Mouse (Mus musculus) kidney, embryonic 14.5 days (tissue): ENCODE data around the gene Csgalnact2. TPM values are rescaled to one million over a fixed set of nuclear protein-coding genes. Genes with fewer than 3 reads are reported as not detected.

Source experiments
- ATAC-seq: fragments of 200-750 bp; cut with Nextera tagmentation; 2 replicates; pipeline ENCODE4 v1.8.0; 2017; ENCODE audit warnings: moderate number of reproducible peaks, mild to moderate bottlenecking, moderate TSS enrichment, moderate library complexity; ENCODE audit not compliant: low FRiP score, low TSS enrichment
- H3K27ac ChIP-seq: fragments of 300-500 bp; sonication (generic); 2 replicates; pipeline ENCODE4 v1.5.1; 2014; ENCODE audit warnings: low read depth, mild to moderate bottlenecking, low read length, moderate library complexity, mixed read lengths
- H3K27me3 ChIP-seq: fragments of 300-500 bp; sonication (generic); 2 replicates; pipeline ENCODE4 v1.6.1; 2014; ENCODE audit warnings: mild to moderate bottlenecking, low read length; ENCODE audit not compliant: control insufficient read depth, insufficient read depth
- H3K36me3 ChIP-seq: fragments of 300-500 bp; sonication (generic); 2 replicates; pipeline ENCODE4 v1.6.1; 2014; ENCODE audit warnings: low read length, mixed read lengths; ENCODE audit not compliant: control insufficient read depth, insufficient read depth
- H3K4me1 ChIP-seq: fragments of 300-500 bp; sonication (generic); 2 replicates; pipeline ENCODE4 v1.6.1; 2014; ENCODE audit warnings: low read length, mixed read lengths; ENCODE audit not compliant: control insufficient read depth, insufficient read depth
- H3K4me2 ChIP-seq: fragments of 300-500 bp; sonication (generic); replicated peaks from 2 replicates; pipeline ENCODE4 v1.6.1; 2014; ENCODE audit warnings: low read depth, mild to moderate bottlenecking, low read length
- H3K4me3 ChIP-seq: fragments of 300-500 bp; sonication (generic); 2 replicates; pipeline ENCODE4 v1.5.1; 2014; ENCODE audit warnings: mild to moderate bottlenecking, low read length
- H3K9ac ChIP-seq: fragments of 300-500 bp; sonication (generic); 2 replicates; pipeline ENCODE4 v1.6.1; 2014; ENCODE audit warnings: low read depth, mild to moderate bottlenecking, low read length, moderate library complexity
- H3K9me3 ChIP-seq: fragments of 300-500 bp; sonication (generic); 2 replicates; pipeline ENCODE4 v1.6.1; 2016; ENCODE audit warnings: low read length; ENCODE audit not compliant: control insufficient read depth
- WGBS: fragments of 180-500 bp; shearing (Covaris S2); extraction: QIAGEN DNeasy Blood & Tissue Kit; methylation state at CpG from one replicate; pipeline ENCODE4 v1.1.7; 2014; 5-methylcytosine and 5-hydroxymethylcytosine counted together
- polyA plus RNA-seq: library from polyadenylated mRNA; unstranded; fragments of >200 nt; fragmentation: Nextera tagmentation; extraction: Ambion mirVana; gene quantifications from 2 replicates; pipeline ENCODE4 v1.2.1, GENCODE M21; 2014

The Csgalnact2 gene
- polyA plus RNA-seq, 1 experiment from 2014 or later = 18.4 TPM

DNA sequence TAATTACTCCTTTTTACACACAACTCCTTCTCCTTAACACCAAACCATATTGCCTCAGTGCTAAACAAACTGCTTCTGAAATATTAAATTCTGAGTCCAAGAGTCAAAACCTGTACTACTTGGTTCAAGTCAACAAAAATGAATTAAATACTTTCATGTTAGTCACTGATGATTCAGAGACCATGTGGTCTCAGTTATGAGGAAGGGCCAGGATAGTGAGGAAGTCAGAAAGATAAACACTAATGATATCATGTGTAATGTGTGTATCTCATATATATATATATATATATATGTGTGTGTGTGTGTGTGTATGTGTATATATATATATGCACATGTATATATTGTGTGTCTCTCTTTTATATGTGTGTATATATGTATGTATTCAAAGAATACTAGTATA lies 12.4 kb downstream of the Csgalnact2 start:
- Histone ChIP-seq H3K4me1 (no peaks in the 10 kb centered on the region), H3K9me3 (no peaks in the 10 kb centered on the region), H3K27me3 (no peaks in the 10 kb centered on the region), H3K4me2 (no peak overlapping the region), H3K36me3 (peaks cover 12% of the 10 kb centered on the region; the same call in 1 of the 2 replicates), H3K4me3 (no peak overlapping the region), H3K9ac (no peak overlapping the region), H3K27ac (no peak overlapping the region)
- ATAC-seq = no peak

DNA sequence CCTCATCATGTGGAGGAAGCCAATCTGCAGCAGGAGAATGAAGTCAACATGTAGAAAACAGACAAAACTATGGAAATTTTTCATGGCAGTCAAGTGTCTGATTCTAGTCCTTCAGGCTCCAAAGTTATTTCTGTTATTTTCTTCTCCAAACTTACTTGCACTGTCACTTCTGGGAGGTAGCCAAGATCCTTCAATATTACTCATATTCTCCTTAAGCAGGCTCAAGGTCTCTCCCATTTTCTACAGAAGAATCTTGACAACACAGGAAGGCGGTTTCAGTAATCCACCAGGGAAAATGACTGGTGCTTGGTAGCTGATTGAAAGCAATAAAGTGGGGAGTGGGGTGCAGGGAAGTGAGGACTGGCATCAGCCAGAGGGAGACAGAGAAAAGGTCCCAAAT lies 16.2 kb downstream of the Csgalnact2 start:
- H3K4me2 ChIP-seq = no peak overlapping the region
- H3K4me1 ChIP-seq = no peaks in the 10 kb centered on the region
- H3K9ac ChIP-seq = no peak overlapping the region
- H3K4me3 ChIP-seq = no peak overlapping the region
- no peaks in the 10 kb centered on the region for H3K27me3 ChIP-seq
- peaks cover 12% of the 10 kb centered on the region; the same call in 1 of the 2 replicates for H3K36me3 ChIP-seq
- 88% methylated on average over 1 of the region's 1 CpGs for WGBS
- ATAC-seq = no peak
- no peak overlapping the region for H3K27ac ChIP-seq
- H3K9me3 ChIP-seq = no peaks in the 10 kb centered on the region

DNA sequence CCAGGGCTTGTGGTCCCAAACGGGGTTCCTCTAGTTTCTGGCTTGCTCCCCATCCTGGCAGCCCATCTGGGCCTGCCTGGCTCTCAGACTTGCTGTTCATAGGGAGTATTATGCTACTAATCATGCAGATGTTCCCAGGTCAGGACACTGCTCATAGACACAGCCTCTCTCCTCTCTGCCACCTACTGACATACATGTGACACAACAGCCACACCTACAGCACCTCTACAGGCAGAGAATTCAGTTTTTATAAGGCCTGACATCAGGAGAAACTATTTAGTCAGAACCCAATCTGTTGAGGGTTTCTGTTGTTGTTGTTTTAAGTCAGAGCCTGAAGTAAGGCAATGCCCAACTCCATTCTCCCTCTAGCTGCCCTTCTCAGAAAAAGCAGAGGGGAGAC lies 27.1 kb downstream of the Csgalnact2 start:
- H3K27me3 ChIP-seq = no peaks in the 10 kb centered on the region
- H3K4me3 ChIP-seq = no peak overlapping the region
- no peak overlapping the region for H3K9ac ChIP-seq
- H3K4me1 ChIP-seq = no peaks in the 10 kb centered on the region
- no peak for ATAC-seq
- no peaks in the 10 kb centered on the region for H3K9me3 ChIP-seq
- H3K36me3 ChIP-seq = peaks cover 3% of the 10 kb centered on the region; the same call in 1 of the 2 replicates
- H3K4me2 ChIP-seq = no peak overlapping the region
- H3K27ac ChIP-seq = no peak overlapping the region
- WGBS = 77% methylated on average over 1 of the region's 1 CpGs

DNA sequence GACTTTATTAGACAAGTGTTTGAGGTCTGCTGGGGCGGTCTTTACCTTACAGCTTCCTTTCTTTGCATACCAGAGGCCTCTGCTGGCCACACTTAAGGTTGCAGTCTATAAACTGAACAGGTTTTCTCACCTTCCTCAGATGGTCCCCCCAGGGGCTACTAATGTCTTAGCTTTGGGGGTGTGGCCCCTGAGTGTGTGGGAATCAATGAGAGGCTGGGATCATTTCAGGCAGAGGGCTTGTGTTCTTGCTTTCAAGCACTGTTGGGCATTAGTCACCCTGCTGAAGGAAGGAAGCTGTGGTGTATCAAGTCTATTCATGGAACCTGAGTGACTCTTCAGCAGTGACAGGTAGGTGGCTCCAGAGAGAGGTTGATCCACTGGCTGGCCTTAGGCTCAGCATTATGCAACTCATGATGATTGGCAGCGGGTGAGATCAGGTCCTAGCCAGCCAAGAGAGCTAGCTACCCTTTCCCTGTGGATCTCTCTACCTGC lies 39.6 kb downstream of the Csgalnact2 start:
- Histone ChIP-seq H3K9ac (no peak overlapping the region), H3K4me2 (no peak overlapping the region), H3K4me1 (no peaks in the 10 kb centered on the region), H3K27ac (no peak overlapping the region), H3K9me3 (no peaks in the 10 kb centered on the region), H3K27me3 (no peaks in the 10 kb centered on the region), H3K36me3 (no peaks in the 10 kb centered on the region), H3K4me3 (no peak overlapping the region)
- ATAC-seq = 0 out of 2 replicates have a peak, but pooled peaks have one; percentile 43
- 53% methylated on average over 2 of the region's 2 CpGs for WGBS

DNA sequence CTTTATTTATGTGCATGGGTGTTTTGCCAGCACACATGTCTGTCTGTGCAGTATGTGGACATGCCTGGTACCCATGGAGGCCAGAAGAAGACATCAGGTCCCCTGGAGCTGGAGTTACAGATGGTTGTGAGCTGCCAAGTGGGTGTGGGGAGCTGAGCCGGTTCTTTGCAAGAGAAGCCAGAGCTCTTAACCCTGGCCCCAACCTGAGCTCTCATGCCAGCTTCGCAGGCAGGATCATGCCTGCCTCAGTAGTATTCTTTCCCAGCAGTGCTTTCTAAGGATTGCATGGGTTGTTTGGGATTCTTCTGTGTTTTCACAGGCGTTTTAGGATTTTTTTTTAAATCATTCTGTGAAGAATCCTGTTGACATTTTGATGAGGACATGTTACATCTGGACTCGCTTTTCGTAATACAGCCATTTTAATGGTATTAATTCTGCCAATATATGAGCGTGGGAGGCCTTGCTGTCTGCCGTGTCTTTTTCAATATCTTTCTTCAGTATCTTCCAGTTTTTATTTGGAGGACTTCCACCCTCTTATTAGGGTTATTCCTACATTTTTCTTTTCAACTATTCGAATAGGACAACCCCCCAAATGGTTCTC lies 41.1 kb downstream of the Csgalnact2 start:
- no peak overlapping the region for H3K4me3 ChIP-seq
- H3K9ac ChIP-seq = no peak overlapping the region
- H3K4me1 ChIP-seq = no peaks in the 10 kb centered on the region
- 52% methylated on average over 8 of the region's 8 CpGs for WGBS
- H3K4me2 ChIP-seq = no peak overlapping the region
- H3K27me3 ChIP-seq = no peaks in the 10 kb centered on the region
- no peaks in the 10 kb centered on the region for H3K9me3 ChIP-seq
- peak; percentile 34 for ATAC-seq
- peak overlapping the region; percentile 48; the same call in 1 of the 2 replicates for H3K27ac ChIP-seq
- H3K36me3 ChIP-seq = no peaks in the 10 kb centered on the region

DNA sequence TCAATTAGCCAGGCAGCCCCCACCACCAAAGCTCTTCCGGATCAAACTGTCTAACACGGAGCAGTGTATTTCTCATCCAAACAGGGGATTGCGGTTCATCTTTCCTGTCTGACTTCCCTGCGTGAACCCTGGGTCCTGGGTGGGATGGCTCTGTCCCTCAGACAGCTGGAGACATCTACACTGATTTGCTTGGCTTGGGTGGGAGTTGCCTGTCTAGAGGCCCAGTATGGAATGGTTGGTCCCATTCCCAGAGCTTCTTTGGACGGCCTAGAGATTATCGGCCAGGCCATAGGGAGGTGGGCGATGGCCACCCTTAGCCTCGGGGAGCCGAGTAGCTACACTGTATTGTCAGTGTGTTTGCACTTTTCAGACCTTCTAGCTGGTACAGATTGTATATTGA lies 48.1 kb downstream of the Csgalnact2 start:
- Histone ChIP-seq H3K27me3 (no peaks in the 10 kb centered on the region), H3K9ac (no peak overlapping the region), H3K4me1 (no peaks in the 10 kb centered on the region), H3K27ac (no peak overlapping the region), H3K4me2 (no peak overlapping the region), H3K36me3 (no peaks in the 10 kb centered on the region), H3K4me3 (no peak overlapping the region), H3K9me3 (no peaks in the 10 kb centered on the region)
- 70% methylated on average over 9 of the region's 9 CpGs for WGBS
- ATAC-seq = no peak

DNA sequence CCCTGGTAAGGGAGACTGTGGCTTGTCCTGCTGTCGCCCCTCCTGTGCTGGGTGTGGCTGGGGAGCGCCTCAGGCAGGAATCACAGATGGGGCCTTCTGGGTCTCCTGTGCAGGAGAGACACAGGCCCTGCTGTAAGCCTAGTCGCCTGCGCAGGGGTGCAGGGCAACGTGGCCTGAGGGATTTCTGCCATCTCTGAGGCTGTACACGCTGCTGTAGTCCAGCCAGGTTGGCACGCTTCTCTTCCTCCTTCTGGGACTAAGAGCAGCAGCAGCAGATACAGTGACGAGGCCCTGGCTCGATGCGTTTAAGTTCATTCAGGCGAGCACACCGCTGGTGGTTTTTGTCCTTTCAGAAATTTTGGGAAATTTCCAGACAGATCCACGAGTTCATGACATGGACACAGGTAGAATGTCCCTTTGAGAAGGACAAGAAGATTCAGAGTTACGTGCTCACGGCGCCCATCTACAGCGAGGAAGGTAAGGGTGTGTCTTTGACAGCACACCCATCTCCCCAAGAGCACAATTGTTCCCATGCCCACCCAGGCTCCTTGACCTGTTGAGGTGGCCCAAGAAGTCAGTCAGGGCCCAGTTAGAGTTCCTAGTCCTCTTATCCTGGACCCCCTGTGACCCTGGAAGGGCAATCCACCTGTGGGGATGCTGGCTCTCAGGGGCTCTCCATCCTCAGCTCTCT lies 50.0 kb downstream of the Csgalnact2 start:
- Histone ChIP-seq H3K9me3 (no peaks in the 10 kb centered on the region), H3K4me2 (no peak overlapping the region), H3K4me1 (no peaks in the 10 kb centered on the region), H3K9ac (no peak overlapping the region), H3K27ac (no peak overlapping the region), H3K4me3 (no peak overlapping the region), H3K36me3 (no peaks in the 10 kb centered on the region), H3K27me3 (no peaks in the 10 kb centered on the region)
- ATAC-seq = no peak
- WGBS = 88% methylated on average over 17 of the region's 17 CpGs

DNA sequence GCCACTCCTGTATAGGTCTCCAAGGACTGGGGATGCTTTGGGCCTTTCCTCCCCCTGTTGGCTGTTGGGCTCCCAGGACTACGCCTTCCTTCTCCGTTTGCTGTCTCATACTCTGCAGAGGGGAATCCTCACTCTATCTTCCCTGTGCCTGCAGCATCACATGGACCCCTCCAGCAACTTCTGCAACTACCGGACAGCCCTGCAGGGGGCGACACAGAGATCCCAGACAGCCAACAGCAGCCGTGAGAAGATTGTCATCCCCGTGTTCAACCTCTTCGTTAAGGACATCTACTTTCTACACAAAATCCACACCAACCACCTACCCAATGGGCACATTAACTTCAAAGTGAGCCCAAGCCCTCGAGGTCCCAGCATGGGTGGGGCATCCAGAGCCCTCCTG lies 51.0 kb downstream of the Csgalnact2 start:
- 54% methylated on average over 8 of the region's 8 CpGs for WGBS
- H3K9me3 ChIP-seq = no peaks in the 10 kb centered on the region
- H3K9ac ChIP-seq = no peak overlapping the region
- H3K4me1 ChIP-seq = no peaks in the 10 kb centered on the region
- no peaks in the 10 kb centered on the region for H3K27me3 ChIP-seq
- no peak for ATAC-seq
- H3K4me3 ChIP-seq = no peak overlapping the region
- H3K36me3 ChIP-seq = no peaks in the 10 kb centered on the region
- no peak overlapping the region for H3K27ac ChIP-seq
- no peak overlapping the region for H3K4me2 ChIP-seq

DNA sequence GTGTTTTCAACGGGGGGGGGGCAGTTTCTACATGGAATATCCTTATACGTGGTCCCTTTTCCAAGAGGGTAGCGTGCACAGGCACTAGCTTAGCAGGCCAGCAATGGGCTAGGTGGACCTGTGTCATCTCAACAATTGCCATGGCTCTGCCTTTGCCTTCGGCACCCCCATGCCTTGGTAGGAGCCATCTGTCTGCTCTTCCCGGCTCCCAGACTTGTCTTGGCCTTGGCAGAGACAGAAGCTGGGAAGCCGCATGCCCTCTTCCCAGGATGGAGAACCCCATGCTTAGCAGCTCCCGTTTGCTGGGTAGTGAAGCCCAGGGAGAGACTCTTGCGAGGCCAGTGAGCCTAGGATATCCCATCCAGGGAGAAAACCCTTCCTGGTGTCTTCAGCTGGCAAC lies 54.3 kb downstream of the Csgalnact2 start:
- H3K4me3 ChIP-seq = no peak overlapping the region
- H3K27ac ChIP-seq = no peak overlapping the region
- no peak overlapping the region for H3K4me2 ChIP-seq
- ATAC-seq = no peak
- H3K9me3 ChIP-seq = no peaks in the 10 kb centered on the region
- H3K9ac ChIP-seq = no peak overlapping the region
- H3K4me1 ChIP-seq = no peaks in the 10 kb centered on the region
- 93% methylated on average over 8 of the region's 8 CpGs for WGBS
- H3K36me3 ChIP-seq = no peaks in the 10 kb centered on the region
- H3K27me3 ChIP-seq = no peaks in the 10 kb centered on the region
